Mouse (Mus musculus): ENCODE measurements around the gene Gpc6. TPM values are rescaled to one million over a fixed set of nuclear protein-coding genes. Genes with fewer than 3 reads are reported as not detected.

The Gpc6 gene
- total and polyA plus RNA-seq, 2 experiments from 2014 or later, result 11.0 to 17.1 TPM

GRCm38 (mm10) chr14:117767861-117768260, 842.7 kb downstream of the Gpc6 start:
- Histone ChIP-seq H3K27ac (ENCODE audit: low read depth) (no peak overlapping the region), H3K4me1 (ENCODE audit: control insufficient read depth, insufficient read depth) (no peaks in the 10 kb centered on the region), H3K4me2 (ENCODE audit: low read depth, low read length) (no peak overlapping the region), H3K36me3 (replicated peaks; ENCODE audit: control insufficient read depth, insufficient read depth, low read length) (no peaks in the 10 kb centered on the region), H3K27me3 (ENCODE audit: control insufficient read depth, insufficient read depth, low read length) (no peaks in the 10 kb centered on the region), H3K9me3 (replicated peaks; ENCODE audit: control insufficient read depth, low read length) (no peaks in the 10 kb centered on the region), H3K4me3 (ENCODE audit: low read depth, low read length) (no peak overlapping the region), H3K9ac (replicated peaks; ENCODE audit: low read depth, low read length) (no peak overlapping the region)
- 66% methylated on average over 4 of the region's 4 CpGs for WGBS
- ATAC-seq (ENCODE audit: insufficient read depth, low read depth) (no peak), DNase-seq (ENCODE audit: low spot score) (no peak)
- TF ChIP-seq CTCF (IDR thresholded peaks at IDR 0.05; ENCODE audit: low read depth) (no peak), EP300 (IDR thresholded peaks at IDR 0.05; ENCODE audit: low read depth) (no peak)

DNA sequence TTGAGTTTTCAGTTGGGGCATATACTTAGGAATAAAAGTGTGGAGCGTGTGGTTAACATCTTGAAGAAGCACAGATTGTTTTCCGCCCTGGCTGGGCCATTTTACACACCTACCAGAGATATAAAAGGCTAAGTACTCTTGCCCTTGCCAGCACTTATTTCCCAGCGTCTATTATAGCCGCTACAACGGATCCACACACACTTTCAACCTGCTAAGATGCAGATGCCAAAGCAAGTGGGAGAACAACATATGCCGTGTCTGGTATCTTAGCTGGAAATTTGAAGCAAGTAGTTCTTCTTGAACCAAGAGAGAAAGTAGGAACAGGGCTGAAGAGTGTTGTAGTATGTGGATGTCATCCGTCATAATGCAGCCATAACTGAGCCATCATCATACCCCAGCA, 843.6 kb downstream of the Gpc6 start:
- Histone ChIP-seq H3K4me2 (ENCODE audit: low read depth, low read length) (no peak overlapping the region), H3K36me3 (replicated peaks; ENCODE audit: control insufficient read depth, insufficient read depth, low read length) (no peaks in the 10 kb centered on the region), H3K9ac (replicated peaks; ENCODE audit: low read depth, low read length) (no peak overlapping the region), H3K27me3 (ENCODE audit: control insufficient read depth, insufficient read depth, low read length) (no peaks in the 10 kb centered on the region), H3K27ac (ENCODE audit: low read depth) (no peak overlapping the region), H3K4me3 (ENCODE audit: low read depth, low read length) (no peak overlapping the region), H3K4me1 (ENCODE audit: control insufficient read depth, insufficient read depth) (no peaks in the 10 kb centered on the region), H3K9me3 (replicated peaks; ENCODE audit: control insufficient read depth, low read length) (no peaks in the 10 kb centered on the region)
- 79% methylated on average over 7 of the region's 7 CpGs for WGBS
- DNase-seq (ENCODE audit: low spot score) (no peak), ATAC-seq (ENCODE audit: insufficient read depth, low read depth) (no peak)
- no peak for TF ChIP-seq EP300 (IDR thresholded peaks at IDR 0.05; ENCODE audit: low read depth)
- TF ChIP-seq CTCF (IDR thresholded peaks at IDR 0.05; ENCODE audit: low read depth), result no peak

DNA sequence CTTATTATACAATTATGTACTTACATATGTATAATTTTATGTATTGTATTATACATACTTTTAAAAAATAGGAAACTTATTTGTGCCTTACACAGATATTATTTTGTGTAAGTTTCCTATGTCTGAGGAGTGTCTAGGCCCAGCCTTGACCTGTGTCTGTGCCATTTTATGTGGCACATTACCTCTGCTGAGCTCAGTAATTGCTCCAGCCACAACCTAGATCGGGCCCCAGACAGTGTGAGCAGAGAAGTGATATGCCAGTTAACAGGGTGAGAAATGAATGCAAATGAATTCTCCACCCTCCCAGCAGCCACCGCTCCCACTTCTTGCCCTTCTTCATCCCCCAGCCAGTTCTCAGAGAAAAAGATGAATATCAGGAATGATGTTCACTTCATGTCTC, 848.3 kb downstream of the Gpc6 start:
- no peak for TF ChIP-seq EP300 (IDR thresholded peaks at IDR 0.05; ENCODE audit: low read depth)
- no peak for TF ChIP-seq CTCF (IDR thresholded peaks at IDR 0.05; ENCODE audit: low read depth)
- Histone ChIP-seq H3K4me2 (ENCODE audit: low read depth, low read length) (no peak overlapping the region), H3K27me3 (ENCODE audit: control insufficient read depth, insufficient read depth, low read length) (no peaks in the 10 kb centered on the region), H3K36me3 (replicated peaks; ENCODE audit: control insufficient read depth, insufficient read depth, low read length) (no peaks in the 10 kb centered on the region), H3K4me1 (ENCODE audit: control insufficient read depth, insufficient read depth) (no peaks in the 10 kb centered on the region), H3K27ac (ENCODE audit: low read depth) (no peak overlapping the region), H3K9ac (replicated peaks; ENCODE audit: low read depth, low read length) (no peak overlapping the region), H3K9me3 (replicated peaks; ENCODE audit: control insufficient read depth, low read length) (no peaks in the 10 kb centered on the region), H3K4me3 (ENCODE audit: low read depth, low read length) (no peak overlapping the region)
- ATAC-seq (ENCODE audit: insufficient read depth, low read depth) (no peak), DNase-seq (ENCODE audit: low spot score) (no peak)
- WGBS, result 72% methylated on average over 2 of the region's 2 CpGs

- H3K4me2 ChIP-seq (ENCODE audit: low read depth, low read length), result no peak overlapping the region
- no peak for DNase-seq (ENCODE audit: low spot score)
- 89% methylated on average over 13 of the region's 13 CpGs for WGBS
- no peak overlapping the region for H3K27ac ChIP-seq (ENCODE audit: low read depth)
- no peak for ATAC-seq (ENCODE audit: insufficient read depth, low read depth)
- no peaks in the 10 kb centered on the region for H3K27me3 ChIP-seq (ENCODE audit: control insufficient read depth, insufficient read depth, low read length)
- H3K9me3 ChIP-seq (replicated peaks; ENCODE audit: control insufficient read depth, low read length), result no peaks in the 10 kb centered on the region
- H3K4me3 ChIP-seq (ENCODE audit: low read depth, low read length), result no peak overlapping the region
- TF ChIP-seq EP300 (IDR thresholded peaks at IDR 0.05; ENCODE audit: low read depth), result no peak
- no peak for TF ChIP-seq CTCF (IDR thresholded peaks at IDR 0.05; ENCODE audit: low read depth)
- H3K4me1 ChIP-seq (ENCODE audit: control insufficient read depth, insufficient read depth), result no peaks in the 10 kb centered on the region
- H3K36me3 ChIP-seq (replicated peaks; ENCODE audit: control insufficient read depth, insufficient read depth, low read length), result no peaks in the 10 kb centered on the region
- H3K9ac ChIP-seq (replicated peaks; ENCODE audit: low read depth, low read length), result no peak overlapping the region
These were observed 852.9 kb downstream of the Gpc6 start for GRCm38 (mm10) chr14:117777866-117778500.

- no peaks in the 10 kb centered on the region for H3K27me3 ChIP-seq (ENCODE audit: control insufficient read depth, insufficient read depth, low read length)
- no peak overlapping the region for H3K4me3 ChIP-seq (ENCODE audit: low read depth, low read length)
- ATAC-seq (ENCODE audit: insufficient read depth, low read depth) (no peak), DNase-seq (ENCODE audit: low spot score) (no peak)
- H3K4me2 ChIP-seq (ENCODE audit: low read depth, low read length), result no peak overlapping the region
- H3K9ac ChIP-seq (replicated peaks; ENCODE audit: low read depth, low read length), result no peak overlapping the region
- no peaks in the 10 kb centered on the region for H3K9me3 ChIP-seq (replicated peaks; ENCODE audit: control insufficient read depth, low read length)
- 84% methylated on average over 15 of the region's 15 CpGs for WGBS
- H3K4me1 ChIP-seq (ENCODE audit: control insufficient read depth, insufficient read depth), result no peaks in the 10 kb centered on the region
- H3K36me3 ChIP-seq (replicated peaks; ENCODE audit: control insufficient read depth, insufficient read depth, low read length), result no peaks in the 10 kb centered on the region
- no peak overlapping the region for H3K27ac ChIP-seq (ENCODE audit: low read depth)
- no peak for TF ChIP-seq CTCF (IDR thresholded peaks at IDR 0.05; ENCODE audit: low read depth)
- TF ChIP-seq EP300 (IDR thresholded peaks at IDR 0.05; ENCODE audit: low read depth), result no peak
These were observed 853.7 kb downstream of the Gpc6 start for GRCm38 (mm10) chr14:117778538-117779413.

All from heart, postnatal 0 days (tissue).